Mouse (Mus musculus): Measurements from ENCODE around the gene Gtf3c1. TPM values are rescaled to one million over a fixed set of nuclear protein-coding genes. Genes with fewer than 3 reads are reported as not detected.

Gtf3c1 gene
- polyA plus RNA-seq, 1 experiment from 2014 or later: 24.9 TPM

- WGBS: 32% methylated on average over 9 of the region's 9 CpGs
- peak overlapping the region; percentile 70 for H3K27ac ChIP-seq (replicated peaks)
- H3K9ac ChIP-seq (replicated peaks): 0 out of 2 replicates have a peak overlapping the region, but pooled peaks have one; percentile 1
- H3K27me3 ChIP-seq (replicated peaks): no peaks in the 10 kb centered on the region
- peaks cover 44% of the 10 kb centered on the region for H3K36me3 ChIP-seq
- no peaks in the 10 kb centered on the region for H3K9me3 ChIP-seq (replicated peaks)
- no peak overlapping the region for H3K4me3 ChIP-seq (replicated peaks)
- peaks cover 17% of the 10 kb centered on the region for H3K4me1 ChIP-seq
- H3K4me2 ChIP-seq: no peak overlapping the region
- peak; percentile 80 for ATAC-seq (ENCODE audit: low FRiP score)
Measured at GRCm38 (mm10) chr7:125638870-125639386, 68.7 kb downstream of the Gtf3c1 start.

- no peaks in the 10 kb centered on the region for H3K9me3 ChIP-seq (replicated peaks)
- no peak overlapping the region for H3K4me3 ChIP-seq (replicated peaks)
- peaks cover 38% of the 10 kb centered on the region for H3K36me3 ChIP-seq
- no peaks in the 10 kb centered on the region for H3K27me3 ChIP-seq (replicated peaks)
- H3K4me1 ChIP-seq: peaks cover 17% of the 10 kb centered on the region
- no peak overlapping the region for H3K4me2 ChIP-seq
- 75% methylated on average over 6 of the region's 6 CpGs for WGBS
- H3K9ac ChIP-seq (replicated peaks): no peak overlapping the region
- ATAC-seq (ENCODE audit: low FRiP score): peak; percentile 15; the same call in 1 of the 2 replicates
- peak overlapping the region; percentile 43; the same call in 1 of the 2 replicates for H3K27ac ChIP-seq (replicated peaks)
Measured at GRCm38 (mm10) chr7:125638376-125638775, 69.2 kb downstream of the Gtf3c1 start.

DNA sequence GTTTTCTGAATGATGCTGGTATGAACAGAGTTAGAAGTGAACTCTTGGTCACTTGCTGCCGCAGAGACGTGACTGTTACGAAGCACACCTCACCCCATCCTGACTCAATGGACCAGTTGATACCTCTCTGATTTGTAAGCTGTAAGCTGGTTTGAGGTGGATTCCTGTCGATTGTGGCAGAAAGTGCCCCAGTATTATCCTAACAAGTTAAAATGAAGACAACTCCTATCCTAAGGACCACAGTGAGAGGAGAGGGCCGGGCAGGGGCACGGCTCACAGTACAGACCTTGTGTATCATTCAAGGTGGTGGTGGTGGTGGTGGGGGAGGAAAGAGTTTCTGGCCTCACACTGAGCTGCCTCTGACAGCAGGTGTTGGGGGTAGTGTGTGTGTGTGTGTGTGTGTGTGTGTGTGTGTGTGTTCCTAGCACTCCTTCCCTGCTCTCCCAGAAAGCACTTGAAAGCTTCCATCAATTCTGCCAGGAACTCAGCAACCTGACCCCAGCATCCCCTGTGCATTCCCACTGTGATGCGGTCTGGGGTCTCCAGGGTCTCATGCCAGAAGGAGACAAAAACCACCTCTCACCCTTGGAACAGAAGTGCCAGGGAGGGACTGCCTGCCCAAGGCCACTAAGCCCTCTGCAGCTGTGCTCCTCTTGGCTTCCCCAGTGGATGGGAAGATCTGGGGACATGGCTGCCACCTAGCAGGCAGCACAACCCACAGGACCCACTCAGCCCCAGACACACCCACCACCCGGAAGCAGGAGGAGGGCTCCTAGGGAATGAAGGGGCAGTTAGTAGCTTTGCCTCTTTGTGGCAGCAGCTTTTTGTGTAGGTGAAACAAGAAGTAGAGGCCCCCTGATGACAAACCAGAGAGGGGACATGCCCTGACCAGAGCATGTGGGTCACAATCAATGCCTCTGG lies 70.1 kb downstream of the Gtf3c1 start:
- 84% methylated on average over 8 of the region's 8 CpGs for WGBS
- no peaks in the 10 kb centered on the region for H3K9me3 ChIP-seq (replicated peaks)
- ATAC-seq (ENCODE audit: low FRiP score): no peak
- no peak overlapping the region for H3K9ac ChIP-seq (replicated peaks)
- no peak overlapping the region for H3K4me3 ChIP-seq (replicated peaks)
- H3K27ac ChIP-seq (replicated peaks): no peak overlapping the region
- peaks cover 29% of the 10 kb centered on the region for H3K36me3 ChIP-seq
- H3K4me2 ChIP-seq: no peak overlapping the region
- peaks cover 17% of the 10 kb centered on the region for H3K4me1 ChIP-seq
- H3K27me3 ChIP-seq (replicated peaks): no peaks in the 10 kb centered on the region

DNA sequence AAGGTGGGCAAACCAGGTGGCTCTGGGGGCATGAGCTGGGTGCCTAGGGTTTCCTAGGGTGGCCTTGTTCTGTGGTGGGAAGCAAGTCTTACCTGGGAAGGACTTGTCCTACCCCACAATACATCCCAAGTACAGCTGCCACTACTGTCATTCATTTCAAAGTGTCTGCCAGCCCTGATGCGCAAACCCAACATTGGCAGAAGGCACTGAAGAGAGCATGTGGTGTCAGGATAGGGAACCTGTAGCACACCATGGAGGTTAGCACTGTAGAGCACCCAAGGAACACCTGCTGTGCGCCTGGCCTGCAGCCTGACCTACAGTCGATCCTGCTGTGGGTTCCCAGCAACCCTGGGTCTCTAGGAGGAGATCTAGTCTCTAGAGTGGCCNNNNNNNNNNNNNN lies 76.6 kb downstream of the Gtf3c1 start:
- 87% methylated on average over 3 of the region's 3 CpGs for WGBS
- H3K9ac ChIP-seq (replicated peaks): no peak overlapping the region
- no peak for ATAC-seq (ENCODE audit: low FRiP score)

GRCm38 (mm10) chr7:125630317-125630716 lies 77.3 kb downstream of the Gtf3c1 start:
- H3K9ac ChIP-seq (replicated peaks): no peak overlapping the region
- H3K27me3 ChIP-seq (replicated peaks): no peaks in the 10 kb centered on the region
- ATAC-seq (ENCODE audit: low FRiP score): no peak
- H3K4me2 ChIP-seq: no peak overlapping the region
- 63% methylated on average over 4 of the region's 4 CpGs for WGBS
- H3K4me3 ChIP-seq (replicated peaks): no peak overlapping the region
- no peaks in the 10 kb centered on the region for H3K9me3 ChIP-seq (replicated peaks)
- no peaks in the 10 kb centered on the region; the same call in 1 of the 2 replicates for H3K4me1 ChIP-seq
- no peak overlapping the region for H3K27ac ChIP-seq (replicated peaks)
- H3K36me3 ChIP-seq: no peaks in the 10 kb centered on the region

More for the DNA sequence above, 76.6 kb downstream of the Gtf3c1 start:
- Histone ChIP-seq H3K4me3 (replicated peaks) (no peak overlapping the region), H3K4me2 (no peak overlapping the region), H3K27ac (replicated peaks) (no peak overlapping the region), H3K4me1 (no peaks in the 10 kb centered on the region; the same call in 1 of the 2 replicates), H3K36me3 (no peaks in the 10 kb centered on the region), H3K27me3 (replicated peaks) (no peaks in the 10 kb centered on the region), H3K9me3 (replicated peaks) (no peaks in the 10 kb centered on the region)

- 70% methylated on average over 7 of the region's 7 CpGs for WGBS
- H3K4me2 ChIP-seq: no peak overlapping the region
- H3K27me3 ChIP-seq (replicated peaks): no peaks in the 10 kb centered on the region
- H3K4me1 ChIP-seq: no peaks in the 10 kb centered on the region
- H3K36me3 ChIP-seq: no peaks in the 10 kb centered on the region
- no peak overlapping the region for H3K27ac ChIP-seq (replicated peaks)
- H3K4me3 ChIP-seq (replicated peaks): no peak overlapping the region
- ATAC-seq (ENCODE audit: low FRiP score): no peak
- H3K9me3 ChIP-seq (replicated peaks): no peaks in the 10 kb centered on the region
- H3K9ac ChIP-seq (replicated peaks): no peak overlapping the region
Measured at GRCm38 (mm10) chr7:125625829-125626228, 81.8 kb downstream of the Gtf3c1 start.

DNA sequence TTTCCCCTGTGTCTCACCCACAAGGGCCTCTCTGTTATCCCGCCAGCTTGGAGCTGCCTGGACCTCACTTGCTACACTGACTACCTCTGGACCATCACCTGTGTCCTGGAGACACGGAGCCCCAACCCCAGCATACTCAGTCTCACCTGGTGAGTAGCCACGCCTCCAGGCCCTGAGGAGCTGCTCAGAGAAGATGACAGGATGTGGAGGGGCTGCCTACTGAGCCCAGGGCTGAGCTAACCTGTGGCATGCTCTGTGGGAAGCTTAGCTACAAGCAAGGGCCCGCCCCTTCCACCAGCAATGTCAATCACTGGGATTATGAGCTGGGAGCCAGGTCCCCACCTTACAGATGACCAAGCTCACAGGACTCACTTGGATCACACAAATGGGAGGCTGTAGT lies 82.4 kb downstream of the Gtf3c1 start:
- Histone ChIP-seq H3K4me1 (no peaks in the 10 kb centered on the region), H3K27me3 (replicated peaks) (no peaks in the 10 kb centered on the region), H3K27ac (replicated peaks) (no peak overlapping the region), H3K9me3 (replicated peaks) (no peaks in the 10 kb centered on the region), H3K4me2 (no peak overlapping the region), H3K36me3 (no peaks in the 10 kb centered on the region), H3K9ac (replicated peaks) (no peak overlapping the region), H3K4me3 (replicated peaks) (no peak overlapping the region)
- 75% methylated on average over 4 of the region's 4 CpGs for WGBS
- no peak for ATAC-seq (ENCODE audit: low FRiP score)

- H3K27me3 ChIP-seq (replicated peaks): no peaks in the 10 kb centered on the region
- H3K36me3 ChIP-seq: no peaks in the 10 kb centered on the region
- no peak overlapping the region for H3K4me3 ChIP-seq (replicated peaks)
- no peaks in the 10 kb centered on the region for H3K9me3 ChIP-seq (replicated peaks)
- ATAC-seq (ENCODE audit: low FRiP score): no peak
- no peak overlapping the region for H3K27ac ChIP-seq (replicated peaks)
- H3K4me1 ChIP-seq: no peaks in the 10 kb centered on the region
- no peak overlapping the region for H3K4me2 ChIP-seq
- WGBS: 81% methylated on average over 7 of the region's 7 CpGs
- no peak overlapping the region for H3K9ac ChIP-seq (replicated peaks)
Measured at GRCm38 (mm10) chr7:125622741-125623685, 84.6 kb downstream of the Gtf3c1 start.

DNA sequence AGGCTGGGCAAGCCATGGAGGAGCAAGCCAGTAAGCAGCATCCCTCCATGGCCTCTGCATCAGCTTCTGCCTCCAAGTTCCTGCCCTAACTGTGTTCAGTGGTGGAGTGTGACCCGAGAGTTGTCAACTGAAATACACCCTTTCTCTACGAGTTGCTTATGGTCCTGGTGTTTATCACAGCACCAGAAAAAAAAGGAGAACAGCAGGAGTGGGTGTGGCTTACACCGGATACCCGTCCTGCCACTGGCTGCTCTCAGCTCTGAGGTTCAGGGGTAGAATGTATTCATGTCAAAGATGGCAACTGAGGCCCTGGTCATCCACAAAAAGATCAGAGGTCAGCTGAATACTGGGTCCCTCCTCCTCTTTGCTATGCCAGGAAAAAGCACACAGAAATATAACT lies 87.5 kb downstream of the Gtf3c1 start:
- no peak overlapping the region for H3K4me2 ChIP-seq
- H3K36me3 ChIP-seq: no peaks in the 10 kb centered on the region
- no peak overlapping the region for H3K27ac ChIP-seq (replicated peaks)
- H3K9me3 ChIP-seq (replicated peaks): no peaks in the 10 kb centered on the region
- H3K4me1 ChIP-seq: no peaks in the 10 kb centered on the region
- 83% methylated on average over 4 of the region's 4 CpGs for WGBS
- no peaks in the 10 kb centered on the region for H3K27me3 ChIP-seq (replicated peaks)
- ATAC-seq (ENCODE audit: low FRiP score): no peak
- no peak overlapping the region for H3K4me3 ChIP-seq (replicated peaks)
- H3K9ac ChIP-seq (replicated peaks): no peak overlapping the region

- Histone ChIP-seq H3K36me3 (no peaks in the 10 kb centered on the region), H3K9ac (replicated peaks) (no peak overlapping the region), H3K27ac (replicated peaks) (no peak overlapping the region), H3K9me3 (replicated peaks) (no peaks in the 10 kb centered on the region), H3K4me1 (no peaks in the 10 kb centered on the region), H3K4me2 (no peak overlapping the region), H3K4me3 (replicated peaks) (no peak overlapping the region), H3K27me3 (replicated peaks) (no peaks in the 10 kb centered on the region)
- ATAC-seq (ENCODE audit: low FRiP score): no peak
- 87% methylated on average over 7 of the region's 7 CpGs for WGBS
Measured at GRCm38 (mm10) chr7:125618016-125618415, 89.6 kb downstream of the Gtf3c1 start.

GRCm38 (mm10) chr7:125615453-125615852 lies 92.1 kb downstream of the Gtf3c1 start:
- Histone ChIP-seq H3K36me3 (no peaks in the 10 kb centered on the region), H3K4me2 (no peak overlapping the region), H3K9me3 (replicated peaks) (no peaks in the 10 kb centered on the region), H3K27ac (replicated peaks) (no peak overlapping the region), H3K9ac (replicated peaks) (no peak overlapping the region), H3K27me3 (replicated peaks) (no peaks in the 10 kb centered on the region), H3K4me1 (no peaks in the 10 kb centered on the region), H3K4me3 (replicated peaks) (no peak overlapping the region)
- 95% methylated on average over 7 of the region's 7 CpGs for WGBS
- ATAC-seq (ENCODE audit: low FRiP score): no peak

Measured in neural tube, embryonic 15.5 days (tissue).